Mouse (Mus musculus): ENCODE data around the gene Ppp4r4.
"Not testable (repeated sequence)": the region's sequence is repeated elsewhere in the genome, so short reads cannot be mapped to it uniquely, and the experiment has no call there.

Gene Ppp4r4

GRCm38 (mm10) chr12:103540429-103540828 lies 8.3 kb downstream of the Ppp4r4 start:
- DNase-seq: no peak

GRCm38 (mm10) chr12:103543351-103543750 lies 11.3 kb downstream of the Ppp4r4 start:
- DNase-seq: no peak

- DNase-seq: no peak
These were observed 12.1 kb downstream of the Ppp4r4 start for GRCm38 (mm10) chr12:103544213-103544612.

- no peak for DNase-seq
These were observed 15.4 kb downstream of the Ppp4r4 start for GRCm38 (mm10) chr12:103547438-103547837.

GRCm38 (mm10) chr12:103548526-103548925 lies 16.4 kb downstream of the Ppp4r4 start:
- no peak for DNase-seq

GRCm38 (mm10) chr12:103550047-103550446 lies 18.0 kb downstream of the Ppp4r4 start:
- DNase-seq: no peak

GRCm38 (mm10) chr12:103551422-103551821 lies 19.3 kb downstream of the Ppp4r4 start:
- DNase-seq: no peak

- no peak for DNase-seq
These were observed 20.4 kb downstream of the Ppp4r4 start for GRCm38 (mm10) chr12:103552506-103552905.

- no peak for DNase-seq
These were observed 21.4 kb downstream of the Ppp4r4 start for GRCm38 (mm10) chr12:103553497-103553896.

- DNase-seq: no peak
These were observed 24.8 kb downstream of the Ppp4r4 start for GRCm38 (mm10) chr12:103556856-103557255.

- DNase-seq: no peak
These were observed 32.6 kb downstream of the Ppp4r4 start for GRCm38 (mm10) chr12:103564726-103565125.

GRCm38 (mm10) chr12:103565151-103565550 lies 33.1 kb downstream of the Ppp4r4 start:
- DNase-seq: no peak

GRCm38 (mm10) chr12:103567129-103567528 lies 35.0 kb downstream of the Ppp4r4 start:
- DNase-seq: no peak

GRCm38 (mm10) chr12:103569690-103570089 lies 37.6 kb downstream of the Ppp4r4 start:
- no peak for DNase-seq

GRCm38 (mm10) chr12:103578148-103578547 lies 46.1 kb downstream of the Ppp4r4 start:
- not testable (repeated sequence) for DNase-seq

GRCm38 (mm10) chr12:103583771-103584170 lies 51.7 kb downstream of the Ppp4r4 start:
- peak; percentile 26 for DNase-seq

- DNase-seq: no peak
These were observed 66.3 kb downstream of the Ppp4r4 start for GRCm38 (mm10) chr12:103598411-103598810.

- no peak for DNase-seq
These were observed 68.3 kb downstream of the Ppp4r4 start for GRCm38 (mm10) chr12:103600364-103600763.

- no peak for DNase-seq
These were observed 69.8 kb downstream of the Ppp4r4 start for GRCm38 (mm10) chr12:103601839-103602238.

- no peak for DNase-seq
These were observed 83.1 kb downstream of the Ppp4r4 start for GRCm38 (mm10) chr12:103615141-103615540.

- no peak for DNase-seq
These were observed 83.7 kb downstream of the Ppp4r4 start for GRCm38 (mm10) chr12:103615734-103616133.

- DNase-seq: no peak
These were observed 84.8 kb downstream of the Ppp4r4 start for GRCm38 (mm10) chr12:103616860-103617261.

- no peak for DNase-seq
These were observed 99.1 kb downstream of the Ppp4r4 start, which contains the start of gene Serpina10 for GRCm38 (mm10) chr12:103631203-103631612. Gene Serpina10 (minus strand): TSS chr12:103631444.

- no peak for DNase-seq
These were observed 102.3 kb downstream of the Ppp4r4 start for GRCm38 (mm10) chr12:103634430-103634829.

GRCm38 (mm10) chr12:103635846-103636245 lies 103.8 kb downstream of the Ppp4r4 start:
- DNase-seq: no peak

GRCm38 (mm10) chr12:103643336-103643735 lies 111.3 kb downstream of the Ppp4r4 start:
- peak; percentile 69 for DNase-seq

Data from layer of hippocampus, adult 9-11 months (tissue).